Mouse (Mus musculus): ENCODE data around the gene Gls. TPM values are rescaled to one million over a fixed set of nuclear protein-coding genes. Genes with fewer than 3 reads are reported as not detected.

The Gls gene
- total and polyA plus RNA-seq, 3 experiments, result 148 to 358 (median 311) TPM

DNA sequence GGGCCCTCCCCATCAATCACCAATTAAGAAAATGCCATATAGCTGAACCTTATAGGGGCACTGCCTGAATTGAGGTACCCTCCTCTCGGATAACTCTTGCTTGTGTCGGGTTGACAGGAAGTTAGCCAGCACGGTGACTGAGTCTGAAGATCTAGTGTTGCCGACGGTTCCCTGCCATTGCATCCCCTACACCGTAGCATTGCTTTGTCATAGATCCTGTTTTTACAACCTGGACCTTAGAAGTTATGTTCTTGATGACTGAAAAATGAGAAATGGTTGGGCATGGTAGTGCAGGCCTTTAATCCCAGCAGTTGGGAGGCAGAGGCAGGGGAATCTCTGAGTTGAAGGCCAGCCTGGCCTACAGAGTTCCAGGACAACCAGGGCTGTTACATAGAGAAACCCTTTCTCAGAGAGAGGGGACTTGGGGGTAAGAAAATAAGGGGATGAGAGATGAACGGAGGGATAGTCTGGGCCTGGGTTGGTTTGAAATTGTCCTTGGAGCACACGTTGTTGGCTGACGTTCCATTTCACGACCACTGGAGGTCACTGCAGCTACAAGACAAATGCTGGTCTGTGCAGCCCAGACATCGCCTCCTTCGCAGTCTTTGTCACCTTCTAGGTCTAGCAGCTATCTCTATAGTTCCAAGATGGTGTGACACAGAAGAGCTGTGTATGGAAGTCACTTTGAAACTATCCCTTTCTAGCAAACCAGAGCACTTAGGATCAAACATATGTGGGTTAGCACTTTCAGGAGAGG lies 86.6 kb downstream of the Gls start:
- no peaks in the 10 kb centered on the region for H3K27me3 ChIP-seq (ENCODE audit: insufficient read depth, low read length)
- ATAC-seq (ENCODE audit: extremely low read depth, insufficient number of reproducible peaks, low FRiP score, poor library complexity, severe bottlenecking) (no peak), DNase-seq (ENCODE audit: low spot score) (peak; percentile 52)
- TF ChIP-seq GATA1 (IDR thresholded peaks at IDR 0.05; ENCODE audit: borderline replicate concordance, low read length) (no peak), TAL1 (conservative IDR thresholded peaks at IDR 0.05; ENCODE audit: low read depth, low read length) (no peak), POLR2AphosphoS5 (IDR thresholded peaks at IDR 0.05; ENCODE audit: insufficient replicate concordance, low read depth, low read length) (no peak), GATA2 (IDR thresholded peaks at IDR 0.05; ENCODE audit: borderline replicate concordance, low read depth, low read length) (no peak), CTCF (IDR thresholded peaks at IDR 0.05; ENCODE audit: low read depth, low read length) (peak; percentile 41; the same call in 1 of the 2 replicates)
- peaks cover 95% of the 10 kb centered on the region for H3K36me3 ChIP-seq (replicated peaks)
- no peaks in the 10 kb centered on the region for H3K9me3 ChIP-seq (replicated peaks)
- H3K4me1 ChIP-seq (ENCODE audit: insufficient read depth, low read depth, low read length), result peaks cover 17% of the 10 kb centered on the region
- H3K4me3 ChIP-seq (ENCODE audit: low read depth, low read length), result no peak overlapping the region

DNA sequence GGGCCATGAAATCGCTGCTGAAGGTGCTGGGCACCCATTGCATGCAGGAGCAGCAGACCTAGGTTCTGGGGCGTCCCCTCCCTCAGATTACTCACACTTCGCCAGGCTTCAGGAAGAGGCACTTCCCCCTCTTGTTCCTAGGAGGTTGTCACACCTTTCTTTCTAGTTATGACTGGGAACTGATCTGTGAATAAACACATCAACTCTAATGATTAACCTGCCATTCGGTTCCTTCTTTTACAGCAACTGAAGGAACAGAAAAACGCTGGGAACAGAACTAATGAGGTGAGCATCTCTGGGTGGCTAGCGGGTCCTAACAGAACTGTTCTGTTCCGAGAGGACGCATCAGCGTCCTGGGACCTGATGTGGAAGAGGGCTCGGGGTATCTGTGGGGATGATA lies 88.1 kb downstream of the Gls start:
- TF ChIP-seq CTCF (IDR thresholded peaks at IDR 0.05; ENCODE audit: low read depth, low read length) (no peak), POLR2AphosphoS5 (IDR thresholded peaks at IDR 0.05; ENCODE audit: insufficient replicate concordance, low read depth, low read length) (no peak), TAL1 (conservative IDR thresholded peaks at IDR 0.05; ENCODE audit: low read depth, low read length) (no peak), GATA1 (IDR thresholded peaks at IDR 0.05; ENCODE audit: borderline replicate concordance, low read length) (no peak), GATA2 (IDR thresholded peaks at IDR 0.05; ENCODE audit: borderline replicate concordance, low read depth, low read length) (no peak)
- DNase-seq (ENCODE audit: low spot score), result no peak

DNA sequence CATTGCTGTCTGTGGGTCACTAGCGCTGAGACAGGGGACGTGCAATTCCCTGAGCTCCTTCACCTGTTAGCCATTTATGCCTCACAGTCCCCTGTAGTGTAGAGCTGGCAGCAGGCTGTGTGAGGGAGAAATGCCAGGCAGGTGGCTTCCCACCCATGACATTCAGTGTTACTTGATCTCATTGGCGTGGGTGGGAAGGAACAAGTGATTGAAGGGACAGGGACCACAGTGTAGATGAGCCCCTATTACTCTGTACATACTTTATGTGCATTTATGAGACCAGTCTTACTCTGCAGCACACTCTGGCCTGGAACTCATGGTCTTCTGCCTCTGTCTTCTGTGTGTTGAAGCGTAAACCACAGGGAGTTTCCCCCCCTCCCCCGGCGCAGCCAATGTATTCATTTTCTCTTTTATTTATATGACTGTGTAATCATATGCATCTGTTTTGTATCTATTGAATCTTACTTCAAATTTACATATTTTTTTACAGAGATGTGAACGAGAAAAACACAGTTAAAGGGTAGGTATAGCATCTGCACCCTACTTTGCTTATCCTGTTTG lies 89.4 kb downstream of the Gls start:
- ATAC-seq (ENCODE audit: extremely low read depth, insufficient number of reproducible peaks, low FRiP score, poor library complexity, severe bottlenecking) (no peak), DNase-seq (ENCODE audit: low spot score) (no peak)
- H3K4me3 ChIP-seq (ENCODE audit: low read depth, low read length), result no peak overlapping the region
- TF ChIP-seq CTCF (IDR thresholded peaks at IDR 0.05; ENCODE audit: low read depth, low read length), result no peak
- no peak for TF ChIP-seq GATA2 (IDR thresholded peaks at IDR 0.05; ENCODE audit: borderline replicate concordance, low read depth, low read length)
- no peak for TF ChIP-seq GATA1 (IDR thresholded peaks at IDR 0.05; ENCODE audit: borderline replicate concordance, low read length)
- no peak for TF ChIP-seq TAL1 (conservative IDR thresholded peaks at IDR 0.05; ENCODE audit: low read depth, low read length)
- TF ChIP-seq POLR2AphosphoS5 (IDR thresholded peaks at IDR 0.05; ENCODE audit: insufficient replicate concordance, low read depth, low read length), result no peak
- peaks cover 93% of the 10 kb centered on the region for H3K36me3 ChIP-seq (replicated peaks)
- no peaks in the 10 kb centered on the region for H3K27me3 ChIP-seq (ENCODE audit: insufficient read depth, low read length)
- H3K9me3 ChIP-seq (replicated peaks), result no peaks in the 10 kb centered on the region
- H3K4me1 ChIP-seq (ENCODE audit: insufficient read depth, low read depth, low read length), result peaks cover 11% of the 10 kb centered on the region

More for the DNA sequence above, 88.1 kb downstream of the Gls start:
- H3K4me1 ChIP-seq (ENCODE audit: insufficient read depth, low read depth, low read length), result peaks cover 13% of the 10 kb centered on the region
- H3K36me3 ChIP-seq (replicated peaks), result peaks cover 93% of the 10 kb centered on the region
- ATAC-seq (ENCODE audit: extremely low read depth, insufficient number of reproducible peaks, low FRiP score, poor library complexity, severe bottlenecking), result no peak
- no peak overlapping the region for H3K4me3 ChIP-seq (ENCODE audit: low read depth, low read length)
- no peaks in the 10 kb centered on the region for H3K9me3 ChIP-seq (replicated peaks)
- no peaks in the 10 kb centered on the region for H3K27me3 ChIP-seq (ENCODE audit: insufficient read depth, low read length)

DNA sequence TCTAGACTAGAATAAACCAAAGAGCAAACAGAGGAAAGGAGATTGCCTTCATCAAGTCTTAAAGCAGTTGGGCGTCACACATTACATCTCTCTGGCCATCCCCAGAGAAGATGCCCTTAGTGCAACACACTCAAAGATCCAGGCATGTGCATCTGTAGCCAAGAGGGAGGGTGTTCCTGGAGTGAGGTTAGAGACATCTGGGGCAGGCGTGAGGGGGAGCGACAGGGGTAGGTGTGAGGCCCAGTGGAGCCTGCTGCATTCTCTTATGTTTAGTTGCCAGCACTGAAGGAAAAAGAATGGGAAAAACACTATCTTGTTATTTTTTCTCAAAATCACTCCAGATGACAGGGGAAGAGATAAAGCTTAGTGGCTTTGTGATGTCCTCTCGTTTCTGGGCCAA lies 89.8 kb downstream of the Gls start:
- Histone ChIP-seq H3K4me1 (ENCODE audit: insufficient read depth, low read depth, low read length) (peaks cover 11% of the 10 kb centered on the region), H3K27me3 (ENCODE audit: insufficient read depth, low read length) (no peaks in the 10 kb centered on the region), H3K4me3 (ENCODE audit: low read depth, low read length) (no peak overlapping the region), H3K9me3 (replicated peaks) (no peaks in the 10 kb centered on the region), H3K36me3 (replicated peaks) (peaks cover 93% of the 10 kb centered on the region)
- TF ChIP-seq CTCF (IDR thresholded peaks at IDR 0.05; ENCODE audit: low read depth, low read length), result no peak
- TF ChIP-seq POLR2AphosphoS5 (IDR thresholded peaks at IDR 0.05; ENCODE audit: insufficient replicate concordance, low read depth, low read length), result no peak
- no peak for TF ChIP-seq TAL1 (conservative IDR thresholded peaks at IDR 0.05; ENCODE audit: low read depth, low read length)
- no peak for TF ChIP-seq GATA1 (IDR thresholded peaks at IDR 0.05; ENCODE audit: borderline replicate concordance, low read length)
- TF ChIP-seq GATA2 (IDR thresholded peaks at IDR 0.05; ENCODE audit: borderline replicate concordance, low read depth, low read length), result no peak
- DNase-seq (ENCODE audit: low spot score), result no peak
- ATAC-seq (ENCODE audit: extremely low read depth, insufficient number of reproducible peaks, low FRiP score, poor library complexity, severe bottlenecking), result no peak

DNA sequence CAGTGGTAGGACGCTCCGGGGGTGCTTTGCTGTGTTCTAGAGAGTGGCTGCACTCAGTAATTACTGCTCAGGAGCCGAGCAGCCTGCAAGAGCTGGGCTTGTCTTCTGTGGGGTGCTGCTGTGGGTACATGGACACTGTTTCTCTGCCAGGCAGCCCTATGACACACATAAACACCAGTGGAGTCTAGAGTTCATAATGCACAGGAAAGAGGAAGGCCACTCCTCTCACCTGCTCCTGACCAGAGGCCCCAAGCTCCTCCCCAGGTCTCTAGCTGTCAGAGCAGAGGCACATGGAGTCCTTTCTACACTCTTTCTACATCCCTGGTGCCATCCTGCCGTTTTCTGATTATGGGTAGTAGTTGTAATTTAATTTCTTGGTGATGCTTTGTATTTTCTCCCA lies 90.9 kb downstream of the Gls start:
- no peak for TF ChIP-seq TAL1 (conservative IDR thresholded peaks at IDR 0.05; ENCODE audit: low read depth, low read length)
- TF ChIP-seq GATA2 (IDR thresholded peaks at IDR 0.05; ENCODE audit: borderline replicate concordance, low read depth, low read length), result no peak
- no peak for TF ChIP-seq POLR2AphosphoS5 (IDR thresholded peaks at IDR 0.05; ENCODE audit: insufficient replicate concordance, low read depth, low read length)
- TF ChIP-seq CTCF (IDR thresholded peaks at IDR 0.05; ENCODE audit: low read depth, low read length), result no peak
- TF ChIP-seq GATA1 (IDR thresholded peaks at IDR 0.05; ENCODE audit: borderline replicate concordance, low read length), result no peak
- Histone ChIP-seq H3K9me3 (replicated peaks) (no peaks in the 10 kb centered on the region), H3K27me3 (ENCODE audit: insufficient read depth, low read length) (no peaks in the 10 kb centered on the region), H3K4me3 (ENCODE audit: low read depth, low read length) (no peak overlapping the region), H3K4me1 (ENCODE audit: insufficient read depth, low read depth, low read length) (peaks cover 11% of the 10 kb centered on the region), H3K36me3 (replicated peaks) (peaks cover 94% of the 10 kb centered on the region)
- ATAC-seq (ENCODE audit: extremely low read depth, insufficient number of reproducible peaks, low FRiP score, poor library complexity, severe bottlenecking), result no peak
- DNase-seq (ENCODE audit: low spot score), result no peak

DNA sequence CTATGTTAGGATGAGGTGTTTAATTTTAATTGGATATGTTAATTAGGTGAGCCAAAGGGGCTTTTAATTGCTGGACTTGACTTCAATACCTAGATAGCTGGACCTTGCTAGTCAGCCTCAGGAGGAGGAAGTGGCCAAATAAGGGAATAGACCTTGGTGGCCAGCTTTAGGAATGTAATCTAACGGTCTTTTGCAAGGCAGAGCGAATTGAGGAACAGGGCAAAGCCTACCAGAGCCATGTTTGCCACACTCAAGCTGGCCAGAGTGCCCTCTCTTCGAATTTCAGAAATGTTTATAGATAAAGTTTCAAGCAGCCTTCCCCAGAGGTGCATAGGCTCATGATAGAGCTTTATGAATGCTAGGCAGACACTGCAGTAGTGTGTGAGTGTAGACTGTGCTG lies 91.5 kb downstream of the Gls start:
- Histone ChIP-seq H3K36me3 (replicated peaks) (peaks cover 94% of the 10 kb centered on the region), H3K4me3 (ENCODE audit: low read depth, low read length) (no peak overlapping the region), H3K4me1 (ENCODE audit: insufficient read depth, low read depth, low read length) (peaks cover 11% of the 10 kb centered on the region), H3K27me3 (ENCODE audit: insufficient read depth, low read length) (no peaks in the 10 kb centered on the region), H3K9me3 (replicated peaks) (no peaks in the 10 kb centered on the region)
- no peak for TF ChIP-seq GATA1 (IDR thresholded peaks at IDR 0.05; ENCODE audit: borderline replicate concordance, low read length)
- no peak for TF ChIP-seq POLR2AphosphoS5 (IDR thresholded peaks at IDR 0.05; ENCODE audit: insufficient replicate concordance, low read depth, low read length)
- no peak for TF ChIP-seq GATA2 (IDR thresholded peaks at IDR 0.05; ENCODE audit: borderline replicate concordance, low read depth, low read length)
- TF ChIP-seq TAL1 (conservative IDR thresholded peaks at IDR 0.05; ENCODE audit: low read depth, low read length), result no peak
- TF ChIP-seq CTCF (IDR thresholded peaks at IDR 0.05; ENCODE audit: low read depth, low read length), result no peak
- DNase-seq (ENCODE audit: low spot score), result no peak
- no peak for ATAC-seq (ENCODE audit: extremely low read depth, insufficient number of reproducible peaks, low FRiP score, poor library complexity, severe bottlenecking)

All from G1E (cell line).